Mouse (Mus musculus): Measurements from ENCODE around the gene Gm49661. TPM values are rescaled to one million over a fixed set of nuclear protein-coding genes. Genes with fewer than 3 reads are reported as not detected.

Gene Gm49661
- total and polyA plus RNA-seq, 3 experiments: 3.1 TPM; not detected in 2

GRCm38 (mm10) chr8:84989311-84989731 is 20.1 kb upstream of the Gm49661 start:
- 0 out of 2 replicates have a peak, but pooled peaks have one; percentile 5 for TF ChIP-seq MYC (IDR thresholded peaks at IDR 0.05; ENCODE audit: low read depth, low read length)
- no peak for TF ChIP-seq BHLHE40 (IDR thresholded peaks at IDR 0.05; ENCODE audit: low read depth, low read length)
- 0 out of 2 replicates have a peak, but pooled peaks have one; percentile 6 for TF ChIP-seq MXI1 (IDR thresholded peaks at IDR 0.05; ENCODE audit: low read depth, low read length)
- TF ChIP-seq MAZ (IDR thresholded peaks at IDR 0.05; ENCODE audit: low read depth, low read length): 0 out of 2 replicates have a peak, but pooled peaks have one; percentile 10
- H3K27ac ChIP-seq (ENCODE audit: insufficient read depth, low read depth): peak overlapping the region; percentile 29
- H3K4me1 ChIP-seq (ENCODE audit: control insufficient read depth in 1 of 2, insufficient read depth in 2 of 2): peaks cover 25 to 43% of the 10 kb centered on the region in 2 experiments

GRCm38 (mm10) chr8:84987903-84988302 is 18.7 kb upstream of the Gm49661 start:
- TF ChIP-seq ETS1 (conservative IDR thresholded peaks at IDR 0.05; ENCODE audit: low read depth, low read length): no peak
- no peak for TF ChIP-seq RCOR1 (conservative IDR thresholded peaks at IDR 0.05; ENCODE audit: low read depth, low read length)
- in situ Hi-C loops (cut with MboI; ENCODE audit: low pct_ligation_motif_present, low pct_unique_long_range_greater_than_20kb, low sequenced_read_pairs): no loop called here
- no peak overlapping the region for H3K9ac ChIP-seq (ENCODE audit: insufficient read depth, low read depth)
- peaks cover 38 to 54% of the 10 kb centered on the region in 2 experiments for H3K4me1 ChIP-seq (ENCODE audit: control insufficient read depth in 1 of 2, insufficient read depth in 2 of 2)
- no peak overlapping the region for H3K4me3 ChIP-seq (replicated peaks in 1 of 3; ENCODE audit: low read depth in 2 of 3, low read length in 2 of 3, poor library complexity in 1 of 3)
- H3K4me2 ChIP-seq (ENCODE audit: insufficient read depth, low read depth, poor library complexity, severe bottlenecking): no peak overlapping the region
- dilution Hi-C loops (cut with MboI; ENCODE audit: extremely low pct_ligation_motif_present, extremely low pct_unique_long_range_greater_than_20kb, low sequenced_read_pairs): no loop called here
- H3K79me2 ChIP-seq (replicated peaks; ENCODE audit: control insufficient read depth, extremely low read depth, insufficient read depth, poor library complexity, severe bottlenecking): no peaks in the 10 kb centered on the region
- H3K36me3 ChIP-seq (replicated peaks in 1 of 2; ENCODE audit: control insufficient read depth in 1 of 2, insufficient read depth in 1 of 2, low read length in 1 of 2): peaks cover 0 to 8% of the 10 kb centered on the region in 2 experiments
- DNase-seq (ENCODE audit: extremely low read depth): no peak
- H3K9me3 ChIP-seq (replicated peaks; ENCODE audit: low read length): no peaks in the 10 kb centered on the region
- H3K27ac ChIP-seq (ENCODE audit: insufficient read depth, low read depth): peak overlapping the region; percentile 22; the same call in 1 of the 2 replicates
- H3K27me3 ChIP-seq (replicated peaks): no peaks in the 10 kb centered on the region

More at GRCm38 (mm10) chr8:84989311-84989731, 20.1 kb upstream of the Gm49661 start:
- in situ Hi-C loops (cut with MboI; ENCODE audit: low pct_ligation_motif_present, low pct_unique_long_range_greater_than_20kb, low sequenced_read_pairs) (no loop called here), dilution Hi-C loops (cut with MboI; ENCODE audit: extremely low pct_ligation_motif_present, extremely low pct_unique_long_range_greater_than_20kb, low sequenced_read_pairs) (no loop called here)
- H3K9ac ChIP-seq (ENCODE audit: insufficient read depth, low read depth): peak overlapping the region; percentile 93; the same call in 1 of the 2 replicates
- peak overlapping the region in 1 of 3 experiments; percentile 1 for H3K4me3 ChIP-seq (replicated peaks in 1 of 3; ENCODE audit: low read depth in 2 of 3, low read length in 2 of 3, poor library complexity in 1 of 3)
- H3K36me3 ChIP-seq (replicated peaks in 1 of 2; ENCODE audit: control insufficient read depth in 1 of 2, insufficient read depth in 1 of 2, low read length in 1 of 2): peaks cover 0 to 17% of the 10 kb centered on the region in 2 experiments
- H3K9me3 ChIP-seq (replicated peaks; ENCODE audit: low read length): no peaks in the 10 kb centered on the region
- no peaks in the 10 kb centered on the region for H3K79me2 ChIP-seq (replicated peaks; ENCODE audit: control insufficient read depth, extremely low read depth, insufficient read depth, poor library complexity, severe bottlenecking)
- H3K27me3 ChIP-seq (replicated peaks): no peaks in the 10 kb centered on the region
- H3K4me2 ChIP-seq (ENCODE audit: insufficient read depth, low read depth, poor library complexity, severe bottlenecking): peak overlapping the region; percentile 81; the same call in 1 of the 2 replicates
- no peak for DNase-seq (ENCODE audit: extremely low read depth)

GRCm38 (mm10) chr8:84987388-84987787 is 18.2 kb upstream of the Gm49661 start:
- H3K4me2 ChIP-seq (ENCODE audit: insufficient read depth, low read depth, poor library complexity, severe bottlenecking): 0 out of 2 replicates have a peak overlapping the region, but pooled peaks have one; percentile 53
- in situ Hi-C loops (cut with MboI; ENCODE audit: low pct_ligation_motif_present, low pct_unique_long_range_greater_than_20kb, low sequenced_read_pairs): no loop called here

More at GRCm38 (mm10) chr8:84987388-84987787, 18.2 kb upstream of the Gm49661 start:
- H3K9me3 ChIP-seq (replicated peaks; ENCODE audit: low read length): no peaks in the 10 kb centered on the region
- H3K4me1 ChIP-seq (ENCODE audit: control insufficient read depth in 1 of 2, insufficient read depth in 2 of 2): peaks cover 43 to 57% of the 10 kb centered on the region in 2 experiments
- dilution Hi-C loops (cut with MboI; ENCODE audit: extremely low pct_ligation_motif_present, extremely low pct_unique_long_range_greater_than_20kb, low sequenced_read_pairs): no loop called here
- H3K36me3 ChIP-seq (replicated peaks in 1 of 2; ENCODE audit: control insufficient read depth in 1 of 2, insufficient read depth in 1 of 2, low read length in 1 of 2): peaks cover 0 to 3% of the 10 kb centered on the region in 2 experiments
- TF ChIP-seq ZNF384 (IDR thresholded peaks at IDR 0.05; ENCODE audit: low read depth, low read length) (peak; percentile 59), ELF1 (IDR thresholded peaks at IDR 0.05; ENCODE audit: low read depth, low read length) (no peak)
- no peaks in the 10 kb centered on the region for H3K27me3 ChIP-seq (replicated peaks)
- no peaks in the 10 kb centered on the region for H3K79me2 ChIP-seq (replicated peaks; ENCODE audit: control insufficient read depth, extremely low read depth, insufficient read depth, poor library complexity, severe bottlenecking)
- H3K9ac ChIP-seq (ENCODE audit: insufficient read depth, low read depth): peak overlapping the region; percentile 34; the same call in 1 of the 2 replicates
- no peak overlapping the region for H3K4me3 ChIP-seq (replicated peaks in 1 of 3; ENCODE audit: low read depth in 2 of 3, low read length in 2 of 3, poor library complexity in 1 of 3)
- DNase-seq (ENCODE audit: extremely low read depth): no peak
- peak overlapping the region; percentile 22; the same call in 1 of the 2 replicates for H3K27ac ChIP-seq (ENCODE audit: insufficient read depth, low read depth)
